Mouse (Mus musculus) heart, embryonic 12.5 days (tissue): ENCODE measurements around the gene Cyp2d22. TPM values are rescaled to one million over a fixed set of nuclear protein-coding genes. Genes with fewer than 3 reads are reported as not detected.
A peak's percentile ranks its signal among the peaks of the same experiment; 100 is the strongest.

Experiments used
- ATAC-seq: fragments of 200-750 bp; cut with Nextera tagmentation; 2 replicates; pipeline ENCODE4 v1.8.0; 2017; ENCODE audit warnings: moderate TSS enrichment, moderate library complexity; ENCODE audit not compliant: insufficient number of reproducible peaks, low FRiP score
- H3K27ac ChIP-seq: fragments of 300-500 bp; sonication (generic); 2 replicates; pipeline ENCODE4 v1.5.1; 2016; ENCODE audit warnings: mild to moderate bottlenecking, moderate library complexity; ENCODE audit not compliant: poor library complexity, severe bottlenecking
- H3K27me3 ChIP-seq: fragments of 300-500 bp; sonication (generic); replicated peaks from 2 replicates; pipeline ENCODE4 v1.6.1; 2016; ENCODE audit warnings: mild to moderate bottlenecking, moderate library complexity
- H3K36me3 ChIP-seq: fragments of 300-500 bp; sonication (generic); 2 replicates; pipeline ENCODE4 v1.6.1; 2016; ENCODE audit warnings: mild to moderate bottlenecking, moderate library complexity
- H3K4me1 ChIP-seq: fragments of 300-500 bp; sonication (generic); replicated peaks from 2 replicates; pipeline ENCODE4 v1.6.1; 2016; ENCODE audit warnings: mild to moderate bottlenecking
- H3K4me2 ChIP-seq: fragments of 300-500 bp; sonication (generic); 2 replicates; pipeline ENCODE4 v1.6.1; 2016; ENCODE audit warnings: mild to moderate bottlenecking, moderate library complexity
- H3K4me3 ChIP-seq: fragments of 300-500 bp; sonication (generic); 2 replicates; pipeline ENCODE4 v1.5.1; 2016; ENCODE audit warnings: mild to moderate bottlenecking
- H3K9ac ChIP-seq: fragments of 300-500 bp; sonication (generic); 2 replicates; pipeline ENCODE4 v1.6.1; 2016; ENCODE audit warnings: mild to moderate bottlenecking, moderate library complexity
- H3K9me3 ChIP-seq: fragments of 300-500 bp; sonication (generic); replicated peaks from 2 replicates; pipeline ENCODE4 v1.6.1; 2016; ENCODE audit warnings: mild to moderate bottlenecking, moderate library complexity
- WGBS: fragments of 180-500 bp; shearing (Covaris S2); methylation state at CpG from one replicate; pipeline ENCODE4 v1.1.7; 2016; 5-methylcytosine and 5-hydroxymethylcytosine counted together
- polyA plus RNA-seq: library from polyadenylated mRNA; unstranded; fragments of >200 nt; fragmentation: Nextera tagmentation; extraction: Ambion mirVana; gene quantifications from 2 replicates; pipeline ENCODE4 v1.2.1, GENCODE M21; 2016

Gene Cyp2d22
- polyA plus RNA-seq, 1 experiment from 2014 or later, result 8.0 TPM

GRCm38 (mm10) chr15:82354126-82354945, 25.7 kb downstream of the Cyp2d22 start, which contains the start of gene Ndufa6:
Gene Ndufa6, minus strand, starts transcription at chr15:82354322.
- peak within 1 kb of the TSS; percentile 88 for H3K4me2 ChIP-seq
- WGBS, result 2% methylated on average over 57 of the region's 57 CpGs
- no peaks in the 10 kb centered on the region for H3K9me3 ChIP-seq
- H3K4me1 ChIP-seq, result peaks cover 31% of the 10 kb centered on the region
- peak; percentile 98 for ATAC-seq
- peak within 1 kb of the TSS; percentile 99 for H3K9ac ChIP-seq
- H3K27me3 ChIP-seq, result no peaks in the 10 kb centered on the region
- peak within 1 kb of the TSS; percentile 89 for H3K27ac ChIP-seq
- peak within 1 kb of the TSS; percentile 97 for H3K4me3 ChIP-seq
- H3K36me3 ChIP-seq, result peaks cover 19% of the 10 kb centered on the region

GRCm38 (mm10) chr15:82353745-82354113, 26.3 kb downstream of the Cyp2d22 start:
- Histone ChIP-seq H3K4me2 (peak overlapping the region; percentile 88), H3K27ac (peak overlapping the region; percentile 89), H3K9ac (peak overlapping the region; percentile 99), H3K36me3 (peaks cover 25% of the 10 kb centered on the region), H3K27me3 (no peaks in the 10 kb centered on the region), H3K9me3 (no peaks in the 10 kb centered on the region), H3K4me3 (peak overlapping the region; percentile 97), H3K4me1 (peaks cover 25% of the 10 kb centered on the region)
- WGBS, result under 1% methylated on average over 23 of the region's 23 CpGs
- peak; percentile 34 for ATAC-seq

GRCm38 (mm10) chr15:82353078-82353744, 26.8 kb downstream of the Cyp2d22 start:
- WGBS, result 25% methylated on average over 14 of the region's 14 CpGs
- ATAC-seq, result no peak
- Histone ChIP-seq H3K4me3 (peak overlapping the region; percentile 97), H3K27ac (peak overlapping the region; percentile 89), H3K9me3 (no peaks in the 10 kb centered on the region), H3K27me3 (no peaks in the 10 kb centered on the region), H3K4me2 (peak overlapping the region; percentile 88), H3K4me1 (peaks cover 22% of the 10 kb centered on the region), H3K9ac (peak overlapping the region; percentile 99), H3K36me3 (peaks cover 30% of the 10 kb centered on the region)

- Histone ChIP-seq H3K4me3 (no peak overlapping the region; the same call in 1 of the 2 replicates), H3K9me3 (no peaks in the 10 kb centered on the region), H3K9ac (peak overlapping the region; percentile 63), H3K36me3 (peaks cover 41% of the 10 kb centered on the region), H3K4me2 (peak overlapping the region; percentile 88), H3K4me1 (peaks cover 36% of the 10 kb centered on the region), H3K27me3 (no peaks in the 10 kb centered on the region), H3K27ac (peak overlapping the region; percentile 65)
- WGBS, result 36% methylated on average over 3 of the region's 3 CpGs
- ATAC-seq, result peak; percentile 63
Measured at GRCm38 (mm10) chr15:82351480-82351879, 28.6 kb downstream of the Cyp2d22 start.

- Histone ChIP-seq H3K9ac (no peak overlapping the region), H3K27me3 (no peaks in the 10 kb centered on the region), H3K27ac (no peak overlapping the region), H3K9me3 (no peaks in the 10 kb centered on the region), H3K4me1 (peaks cover 36% of the 10 kb centered on the region), H3K36me3 (peaks cover 41% of the 10 kb centered on the region), H3K4me2 (no peak overlapping the region), H3K4me3 (no peak overlapping the region)
- ATAC-seq, result no peak
- WGBS, result 80% methylated on average over 4 of the region's 4 CpGs
Measured at GRCm38 (mm10) chr15:82350349-82350748, 29.7 kb downstream of the Cyp2d22 start.

GRCm38 (mm10) chr15:82348999-82349341, 31.1 kb downstream of the Cyp2d22 start:
- peaks cover 34% of the 10 kb centered on the region for H3K4me1 ChIP-seq
- H3K9me3 ChIP-seq, result no peaks in the 10 kb centered on the region
- no peak overlapping the region for H3K4me2 ChIP-seq
- 91% methylated on average over 2 of the region's 2 CpGs for WGBS
- no peak for ATAC-seq
- H3K27ac ChIP-seq, result no peak overlapping the region
- H3K27me3 ChIP-seq, result no peaks in the 10 kb centered on the region
- no peak overlapping the region for H3K4me3 ChIP-seq
- H3K9ac ChIP-seq, result no peak overlapping the region
- peaks cover 41% of the 10 kb centered on the region for H3K36me3 ChIP-seq

GRCm38 (mm10) chr15:82348258-82348998, 31.6 kb downstream of the Cyp2d22 start:
- Histone ChIP-seq H3K27ac (no peak overlapping the region), H3K4me3 (no peak overlapping the region), H3K9ac (no peak overlapping the region), H3K4me2 (no peak overlapping the region), H3K27me3 (no peaks in the 10 kb centered on the region), H3K9me3 (no peaks in the 10 kb centered on the region), H3K36me3 (peaks cover 43% of the 10 kb centered on the region), H3K4me1 (peaks cover 34% of the 10 kb centered on the region)
- no peak for ATAC-seq
- WGBS, result 87% methylated on average over 8 of the region's 8 CpGs

- no peaks in the 10 kb centered on the region for H3K9me3 ChIP-seq
- peaks cover 33% of the 10 kb centered on the region for H3K4me1 ChIP-seq
- 0 out of 2 replicates have a peak overlapping the region, but pooled peaks have one; percentile 8 for H3K9ac ChIP-seq
- no peak overlapping the region for H3K27ac ChIP-seq
- H3K4me3 ChIP-seq, result no peak overlapping the region
- peak overlapping the region; percentile 90; the same call in 1 of the 2 replicates for H3K4me2 ChIP-seq
- peaks cover 45% of the 10 kb centered on the region for H3K36me3 ChIP-seq
- no peak for ATAC-seq
- H3K27me3 ChIP-seq, result no peaks in the 10 kb centered on the region
- 92% methylated on average over 12 of the region's 12 CpGs for WGBS
Measured at GRCm38 (mm10) chr15:82347852-82348251, 32.2 kb downstream of the Cyp2d22 start.

- peak overlapping the region; percentile 70 for H3K4me3 ChIP-seq
- peaks cover 45% of the 10 kb centered on the region for H3K36me3 ChIP-seq
- H3K9ac ChIP-seq, result peak overlapping the region; percentile 79
- H3K27me3 ChIP-seq, result no peaks in the 10 kb centered on the region
- no peaks in the 10 kb centered on the region for H3K9me3 ChIP-seq
- ATAC-seq, result no peak
- WGBS, result 79% methylated on average over 4 of the region's 4 CpGs
- H3K4me1 ChIP-seq, result peaks cover 31% of the 10 kb centered on the region
- peak overlapping the region; percentile 80; the same call in 1 of the 2 replicates for H3K27ac ChIP-seq
- H3K4me2 ChIP-seq, result peak overlapping the region; percentile 90
Measured at GRCm38 (mm10) chr15:82347303-82347676, 32.8 kb downstream of the Cyp2d22 start.

- Histone ChIP-seq H3K36me3 (peaks cover 45% of the 10 kb centered on the region), H3K27me3 (no peaks in the 10 kb centered on the region), H3K4me3 (peak overlapping the region; percentile 70), H3K9ac (peak overlapping the region; percentile 79), H3K4me1 (peaks cover 31% of the 10 kb centered on the region), H3K27ac (peak overlapping the region; percentile 80), H3K9me3 (no peaks in the 10 kb centered on the region), H3K4me2 (peak overlapping the region; percentile 90)
- 47% methylated on average over 14 of the region's 14 CpGs for WGBS
- ATAC-seq, result no peak
Measured at GRCm38 (mm10) chr15:82346580-82347302, 33.3 kb downstream of the Cyp2d22 start.
